Mouse (Mus musculus): ENCODE measurements at regions not wholly inside any gene's neighbourhood (a gene's known extent, or its start where the extent isn't known, plus 50 kb on each side); places are given as distances from the start of the nearest gene placed in this dataset.

DNA sequence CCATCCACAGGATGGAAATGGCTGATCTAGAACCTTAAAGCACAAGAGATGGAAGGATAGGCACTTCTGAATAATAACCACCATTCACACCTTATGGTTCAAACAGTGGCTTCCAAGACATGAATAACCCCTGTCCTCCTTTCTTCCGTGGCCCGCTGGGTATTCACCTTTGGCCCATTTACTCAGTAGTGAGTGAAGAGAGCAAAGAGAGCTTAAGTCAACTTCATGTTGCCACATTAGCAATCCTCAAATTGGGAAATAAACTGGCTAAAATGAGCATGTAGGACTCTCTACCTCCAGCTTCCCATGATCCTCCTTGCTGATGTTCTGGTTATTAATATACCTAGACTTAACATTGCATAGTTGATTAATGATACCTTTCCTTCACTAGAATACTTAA is 74.3 kb upstream of the Klf9 start:
- Histone ChIP-seq H3K36me3 (ENCODE audit: insufficient read depth, low read length) (no peaks in the 10 kb centered on the region), H3K4me1 (ENCODE audit: insufficient read depth, low read depth, low read length) (peaks cover 3% of the 10 kb centered on the region; the same call in 1 of the 2 replicates), H3K27ac (ENCODE audit: low read length) (no peak overlapping the region), H3K4me3 (ENCODE audit: low read depth, low read length) (no peak overlapping the region), H3K9me3 (ENCODE audit: low read length) (no peaks in the 10 kb centered on the region), H3K4me2 (replicated peaks; ENCODE audit: low read depth, low read length) (no peak overlapping the region), H3K9ac (replicated peaks; ENCODE audit: low read depth) (no peak overlapping the region), H3K27me3 (replicated peaks; ENCODE audit: insufficient read depth, low read length) (no peaks in the 10 kb centered on the region)
- WGBS, result 78% methylated on average over 2 of the region's 2 CpGs
- no peak for ATAC-seq
- 0 out of 2 replicates have a peak, but pooled peaks have one; percentile 12 for TF ChIP-seq EP300 (IDR thresholded peaks at IDR 0.05)
- TF ChIP-seq CTCF (IDR thresholded peaks at IDR 0.05), result no peak
- DNase-seq (ENCODE audit: low spot score), result peak; percentile 30

DNA sequence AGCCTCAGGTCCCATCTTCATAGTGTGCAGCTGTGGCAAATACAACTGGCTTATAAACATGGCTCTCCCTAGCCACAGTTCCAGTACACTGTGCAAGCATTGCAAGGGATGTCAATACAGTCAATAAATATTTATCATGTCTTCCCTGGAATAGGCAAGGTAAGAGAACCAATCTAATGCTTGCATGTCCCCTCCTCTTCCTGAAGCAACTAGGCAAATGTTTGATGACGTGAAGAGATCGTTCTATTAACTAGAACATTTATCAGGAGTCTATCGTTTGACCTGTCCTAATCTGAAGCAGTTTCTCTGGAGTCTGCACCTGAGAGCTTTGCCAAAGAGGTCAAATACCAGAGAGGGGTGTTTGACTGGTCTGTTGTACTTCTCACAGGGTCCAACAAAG is 72.4 kb upstream of the Klf9 start:
- TF ChIP-seq CTCF (IDR thresholded peaks at IDR 0.05), result no peak
- TF ChIP-seq EP300 (IDR thresholded peaks at IDR 0.05), result no peak
- H3K9ac ChIP-seq (replicated peaks; ENCODE audit: low read depth), result no peak overlapping the region
- WGBS, result 49% methylated on average over 3 of the region's 3 CpGs
- H3K4me2 ChIP-seq (replicated peaks; ENCODE audit: low read depth, low read length), result no peak overlapping the region
- no peak overlapping the region for H3K4me3 ChIP-seq (ENCODE audit: low read depth, low read length)
- ATAC-seq (no peak), DNase-seq (ENCODE audit: low spot score) (no peak)
- H3K27me3 ChIP-seq (replicated peaks; ENCODE audit: insufficient read depth, low read length), result no peaks in the 10 kb centered on the region
- no peaks in the 10 kb centered on the region for H3K36me3 ChIP-seq (ENCODE audit: insufficient read depth, low read length)
- no peak overlapping the region for H3K27ac ChIP-seq (ENCODE audit: low read length)
- H3K4me1 ChIP-seq (ENCODE audit: insufficient read depth, low read depth, low read length), result no peaks in the 10 kb centered on the region; the same call in 1 of the 2 replicates
- H3K9me3 ChIP-seq (ENCODE audit: low read length), result no peaks in the 10 kb centered on the region

DNA sequence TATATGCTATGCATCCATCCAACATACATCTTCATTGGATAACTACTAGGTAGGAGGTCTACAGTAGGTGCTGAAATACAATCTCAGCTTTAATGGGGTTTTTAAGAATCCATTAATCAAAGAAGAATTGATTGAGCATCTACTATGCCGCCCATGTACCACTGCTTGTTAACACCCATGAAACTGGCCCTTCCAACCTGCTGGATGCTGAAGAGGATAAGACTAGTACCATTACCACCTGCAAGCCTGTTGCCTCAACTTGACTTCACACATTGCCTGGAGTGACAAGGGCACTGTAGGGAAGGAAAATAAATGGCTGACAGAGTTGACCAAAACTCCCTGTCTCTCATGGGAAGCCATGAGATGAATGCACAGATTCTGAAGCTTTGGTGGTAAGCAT is 71.4 kb upstream of the Klf9 start:
- no peaks in the 10 kb centered on the region; the same call in 1 of the 2 replicates for H3K4me1 ChIP-seq (ENCODE audit: insufficient read depth, low read depth, low read length)
- H3K27ac ChIP-seq (ENCODE audit: low read length), result no peak overlapping the region
- no peak overlapping the region for H3K4me2 ChIP-seq (replicated peaks; ENCODE audit: low read depth, low read length)
- H3K4me3 ChIP-seq (ENCODE audit: low read depth, low read length), result no peak overlapping the region
- ATAC-seq (no peak), DNase-seq (ENCODE audit: low spot score) (no peak)
- H3K27me3 ChIP-seq (replicated peaks; ENCODE audit: insufficient read depth, low read length), result no peaks in the 10 kb centered on the region
- TF ChIP-seq EP300 (IDR thresholded peaks at IDR 0.05), result no peak
- TF ChIP-seq CTCF (IDR thresholded peaks at IDR 0.05), result no peak
- no peaks in the 10 kb centered on the region for H3K36me3 ChIP-seq (ENCODE audit: insufficient read depth, low read length)
- 87% methylated on average over 1 of the region's 1 CpGs for WGBS
- H3K9me3 ChIP-seq (ENCODE audit: low read length), result no peaks in the 10 kb centered on the region
- no peak overlapping the region for H3K9ac ChIP-seq (replicated peaks; ENCODE audit: low read depth)

DNA sequence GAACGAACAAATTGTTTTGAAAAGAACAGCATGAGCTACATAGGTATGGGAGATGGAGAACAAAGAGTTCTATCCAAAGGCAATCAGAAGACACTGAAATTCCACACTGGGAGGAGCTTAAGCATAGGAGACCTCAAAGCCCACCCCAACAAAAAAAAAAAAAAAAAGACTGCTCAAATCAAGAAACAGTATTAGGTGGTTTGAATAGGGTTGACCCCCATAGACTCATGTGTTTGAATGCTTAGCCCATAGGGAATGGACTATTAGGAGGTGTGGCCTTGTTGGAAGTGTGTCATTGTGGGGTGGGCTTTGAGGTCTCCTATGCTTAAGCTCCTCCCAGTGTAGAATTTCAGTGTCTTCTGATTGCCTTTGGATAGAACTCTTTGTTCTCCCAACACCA is 70.0 kb upstream of the Klf9 start:
- Histone ChIP-seq H3K4me1 (ENCODE audit: insufficient read depth, low read depth, low read length) (peaks cover 3% of the 10 kb centered on the region; the same call in 1 of the 2 replicates), H3K9me3 (ENCODE audit: low read length) (no peaks in the 10 kb centered on the region), H3K27ac (ENCODE audit: low read length) (no peak overlapping the region), H3K9ac (replicated peaks; ENCODE audit: low read depth) (no peak overlapping the region), H3K4me2 (replicated peaks; ENCODE audit: low read depth, low read length) (no peak overlapping the region), H3K27me3 (replicated peaks; ENCODE audit: insufficient read depth, low read length) (no peaks in the 10 kb centered on the region), H3K36me3 (ENCODE audit: insufficient read depth, low read length) (no peaks in the 10 kb centered on the region), H3K4me3 (ENCODE audit: low read depth, low read length) (no peak overlapping the region)
- DNase-seq (ENCODE audit: low spot score) (no peak), ATAC-seq (no peak)
- no peak for TF ChIP-seq CTCF (IDR thresholded peaks at IDR 0.05)
- TF ChIP-seq EP300 (IDR thresholded peaks at IDR 0.05), result no peak
- WGBS, result 79% methylated on average over 1 of the region's 1 CpGs

DNA sequence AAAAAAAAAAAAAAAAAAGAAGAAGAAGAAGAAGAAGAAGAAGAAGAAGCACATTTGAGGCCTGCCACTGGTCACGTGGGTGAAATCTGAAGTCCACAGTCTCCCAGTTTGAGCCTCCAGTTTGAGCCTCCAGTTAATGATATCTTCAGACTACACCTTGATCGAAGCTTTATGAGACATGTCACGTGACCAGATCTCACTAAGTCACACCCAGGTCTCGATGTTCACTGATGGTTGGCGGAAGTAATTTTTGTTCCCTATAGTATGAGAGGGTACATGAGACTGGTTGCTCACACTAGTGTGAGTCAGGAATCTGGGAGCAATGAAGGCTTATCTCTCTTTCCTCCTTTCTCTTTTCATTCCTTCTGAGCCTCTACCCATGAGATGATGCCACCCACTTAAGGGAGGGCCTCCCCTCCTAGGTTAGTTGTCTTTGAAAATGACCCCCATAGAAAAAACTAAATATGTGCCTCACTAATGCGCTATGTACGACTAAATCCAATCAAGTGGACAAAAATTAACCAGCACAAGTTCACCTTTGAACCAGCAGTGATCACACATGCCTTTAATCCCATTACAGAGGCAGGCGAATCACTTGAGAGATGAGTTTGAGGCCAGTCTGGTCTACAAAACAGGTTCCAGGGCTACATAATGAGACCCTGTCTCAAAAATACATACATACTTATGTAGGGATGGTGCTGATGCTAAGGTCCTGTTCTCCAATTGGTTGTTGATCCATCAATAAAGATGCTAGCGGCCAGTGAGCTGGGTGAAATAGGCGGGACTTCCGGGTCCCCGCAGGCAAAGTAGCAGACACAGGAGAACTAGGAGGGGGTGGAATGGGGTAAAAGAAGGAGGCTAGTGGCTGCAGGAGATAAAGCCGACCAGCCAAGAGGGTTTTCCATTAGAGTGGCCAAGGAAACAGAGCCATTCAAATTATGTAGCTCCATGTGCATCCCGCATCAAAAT is 66.1 kb upstream of the Klf9 start:
- Histone ChIP-seq H3K4me3 (ENCODE audit: low read depth, low read length) (no peak overlapping the region), H3K27me3 (replicated peaks; ENCODE audit: insufficient read depth, low read length) (no peaks in the 10 kb centered on the region), H3K4me1 (ENCODE audit: insufficient read depth, low read depth, low read length) (peaks cover 3% of the 10 kb centered on the region; the same call in 1 of the 2 replicates), H3K9ac (replicated peaks; ENCODE audit: low read depth) (no peak overlapping the region), H3K27ac (ENCODE audit: low read length) (no peak overlapping the region), H3K4me2 (replicated peaks; ENCODE audit: low read depth, low read length) (no peak overlapping the region), H3K36me3 (ENCODE audit: insufficient read depth, low read length) (no peaks in the 10 kb centered on the region), H3K9me3 (ENCODE audit: low read length) (no peaks in the 10 kb centered on the region)
- ATAC-seq (no peak), DNase-seq (ENCODE audit: low spot score) (no peak)
- WGBS, result 90% methylated on average over 14 of the region's 14 CpGs
- no peak for TF ChIP-seq EP300 (IDR thresholded peaks at IDR 0.05)
- no peak for TF ChIP-seq CTCF (IDR thresholded peaks at IDR 0.05)

DNA sequence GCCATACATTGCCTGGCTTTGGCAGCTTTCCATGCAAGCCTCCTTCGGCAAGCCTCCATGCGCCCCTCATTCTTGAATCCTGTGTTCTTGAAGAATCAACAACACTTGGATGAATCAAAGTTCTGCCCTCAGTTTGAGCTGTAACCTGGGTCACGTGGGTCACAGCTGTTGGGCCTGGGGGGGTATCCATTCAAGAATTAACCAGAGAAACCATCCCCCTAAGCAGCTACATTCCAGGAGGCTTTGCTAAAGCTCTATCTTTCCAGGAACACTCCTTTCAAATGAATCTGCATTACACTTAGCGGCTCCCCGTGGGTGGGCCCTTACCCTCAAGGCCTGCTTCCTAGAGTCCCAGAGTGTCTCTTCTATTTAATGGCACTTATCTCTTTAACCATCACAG is 65.2 kb upstream of the Klf9 start:
- Histone ChIP-seq H3K27me3 (replicated peaks; ENCODE audit: insufficient read depth, low read length) (no peaks in the 10 kb centered on the region), H3K4me2 (replicated peaks; ENCODE audit: low read depth, low read length) (no peak overlapping the region), H3K9ac (replicated peaks; ENCODE audit: low read depth) (no peak overlapping the region), H3K4me3 (ENCODE audit: low read depth, low read length) (no peak overlapping the region), H3K36me3 (ENCODE audit: insufficient read depth, low read length) (no peaks in the 10 kb centered on the region), H3K9me3 (ENCODE audit: low read length) (no peaks in the 10 kb centered on the region), H3K27ac (ENCODE audit: low read length) (no peak overlapping the region), H3K4me1 (ENCODE audit: insufficient read depth, low read depth, low read length) (peaks cover 3% of the 10 kb centered on the region; the same call in 1 of the 2 replicates)
- no peak for TF ChIP-seq CTCF (IDR thresholded peaks at IDR 0.05)
- no peak for TF ChIP-seq EP300 (IDR thresholded peaks at IDR 0.05)
- WGBS, result 50% methylated on average over 5 of the region's 5 CpGs
- peak; percentile 33; the same call in 1 of the 2 replicates for ATAC-seq
- DNase-seq (ENCODE audit: low spot score), result peak; percentile 39
